Mouse (Mus musculus): ENCODE results near the gene Agbl5.

GRCm38 (mm10) chr5:30878616-30879015 lies 9.9 kb upstream of the Agbl5 start:
- no peak for TF ChIP-seq CTCF (IDR thresholded peaks at IDR 0.05; ENCODE audit: low read depth)
- TF ChIP-seq EP300 (IDR thresholded peaks at IDR 0.05; ENCODE audit: low read depth), result no peak
